Mouse (Mus musculus) olfactory bulb, adult 2 months (tissue): ENCODE results near the gene Wfikkn1.

Experiments
- CTCF ChIP-seq: fragments of 200-500 bp; IDR thresholded peaks from 2 replicates; pipeline ENCODE4 v1.5.1; 2012; ENCODE audit warnings: low read depth, mild to moderate bottlenecking, low read length, moderate library complexity; ENCODE audit not compliant: insufficient read depth
- POLR2A ChIP-seq: fragments of 200-500 bp; IDR thresholded peaks from 2 replicates; pipeline ENCODE4 v1.6.1; 2012; ENCODE audit warnings: mild to moderate bottlenecking, low read depth, low read length, moderate library complexity; ENCODE audit not compliant: insufficient read depth

GRCm38 (mm10) chr17:25829558-25830017, 51.1 kb downstream of the Wfikkn1 start:
- TF ChIP-seq CTCF: no peak
- TF ChIP-seq POLR2A: no peak
